Mouse (Mus musculus) myocyte (in vitro differentiated cells): ENCODE measurements around the gene Zbtb34.

Experiments used
- E2F4 ChIP-seq: IDR thresholded peaks from one replicate; pipeline ENCODE4 v1.6.1; 2011; ENCODE audit warnings: mild to moderate bottlenecking, control low read depth, moderate library complexity; ENCODE audit not compliant: insufficient read depth
- MYOG ChIP-seq, 3 experiments: IDR thresholded peaks; one replicate each; pipeline ENCODE4 v1.6.1; 2011; ENCODE audit warnings: control low read depth in 2 of 3, low read depth in 2 of 3, mild to moderate bottlenecking in 2 of 3; ENCODE audit not compliant: insufficient read length in 2 of 3, control insufficient read depth in 1 of 3, insufficient read depth in 1 of 3
- POLR2A ChIP-seq: IDR thresholded peaks from one replicate; pipeline ENCODE4 v1.6.1; 2011; ENCODE audit warnings: low read depth, mild to moderate bottlenecking, control low read depth, moderate library complexity; ENCODE audit not compliant: insufficient read length
- REST ChIP-seq: IDR thresholded peaks from one replicate; pipeline ENCODE4 v1.6.1; 2011; ENCODE audit warnings: mild to moderate bottlenecking, control low read depth, moderate library complexity; ENCODE audit not compliant: insufficient read depth, insufficient read length
- TCF12 ChIP-seq: IDR thresholded peaks from one replicate; pipeline ENCODE4 v1.6.1; 2011; ENCODE audit warnings: mild to moderate bottlenecking, control low read depth; ENCODE audit not compliant: poor library complexity, insufficient read depth, severe bottlenecking

DNA sequence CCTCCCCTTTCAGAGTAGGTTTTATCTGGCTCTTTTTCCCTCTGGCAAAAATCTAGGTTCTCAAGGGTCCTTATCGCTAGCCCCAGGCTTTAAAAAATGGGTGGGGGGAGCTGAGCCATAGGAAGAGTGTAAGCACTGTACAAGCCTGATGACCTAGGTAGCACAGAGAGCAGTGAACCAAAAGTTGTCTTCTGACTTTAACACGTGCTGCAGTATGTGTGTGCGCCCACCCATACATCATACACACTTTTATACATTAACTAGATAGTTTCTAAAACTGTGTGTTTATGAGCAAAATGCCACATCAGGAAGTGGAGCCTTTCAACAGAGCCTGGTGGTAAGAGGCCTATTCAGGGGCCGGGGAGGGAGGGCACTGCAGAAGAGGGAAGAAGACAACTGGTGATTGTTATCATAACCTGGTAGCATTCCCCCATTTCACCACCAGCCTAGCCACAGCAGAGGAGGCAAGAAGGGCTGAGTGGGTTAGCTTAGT is 27.6 kb downstream of the Zbtb34 start:
- TF ChIP-seq POLR2A (no peak), REST (no peak), E2F4 (no peak), TCF12 (no peak), MYOG (IDR thresholded peaks at IDR 0.05; ENCODE audit: control insufficient read depth in 1 of 3, insufficient read depth in 1 of 3, insufficient read length in 2 of 3, low read depth in 2 of 3) (no peak)
